Mouse (Mus musculus) brain, embryonic 14.5 days (tissue): ENCODE results near the gene Tmem268.

Experiments used
- CTCF ChIP-seq: fragments of 200-500 bp; IDR thresholded peaks from 2 replicates; pipeline ENCODE4 v1.5.1; 2012; ENCODE audit warnings: inconsistent platforms, mild to moderate bottlenecking, moderate library complexity, borderline replicate concordance; ENCODE audit not compliant: insufficient read depth, insufficient read length; ENCODE audit errors: extremely low read depth
- POLR2A ChIP-seq: fragments of 200-500 bp; IDR thresholded peaks from 2 replicates; pipeline ENCODE4 v1.6.1; 2012; ENCODE audit warnings: mild to moderate bottlenecking, inconsistent platforms, borderline replicate concordance; ENCODE audit not compliant: poor library complexity, insufficient read depth, insufficient read length, severe bottlenecking; ENCODE audit errors: extremely low read depth

GRCm38 (mm10) chr4:63548491-63548890, 10.1 kb upstream of the Tmem268 start:
- no peak for TF ChIP-seq CTCF
- no peak for TF ChIP-seq POLR2A
